Mouse (Mus musculus) left cerebral cortex, postnatal 14 days (tissue): ENCODE results near the gene Eci1. TPM values are rescaled to one million over a fixed set of nuclear protein-coding genes. Genes with fewer than 3 reads are reported as not detected.

Experiments used
- DNase-seq, 2 experiments: peaks; one replicate each; pipeline ENCODE4 v3.0.0; 2021 to 2022; ENCODE audit warnings: low spot score in 2 of 2, mixed read lengths in 1 of 2
- intact Hi-C: fragments of 180-260 bp; cut with DNase I; formaldehyde crosslinking; loops from one replicate; pipeline ENCODE4 v1.15.1; 2025
- total RNA-seq, 2 experiments: library from RNA; stranded (reverse); gene quantifications; 2 replicates each; pipeline ENCODE4 v1.2.3; 2021

The Eci1 gene
- total RNA-seq, 2 experiments from 2014 or later = 22.3 to 22.4 TPM

GRCm38 (mm10) chr17:24469336-24469909, 43.0 kb downstream of the Eci1 start:
- no peak for DNase-seq
- intact Hi-C loops = no loop called here

DNA sequence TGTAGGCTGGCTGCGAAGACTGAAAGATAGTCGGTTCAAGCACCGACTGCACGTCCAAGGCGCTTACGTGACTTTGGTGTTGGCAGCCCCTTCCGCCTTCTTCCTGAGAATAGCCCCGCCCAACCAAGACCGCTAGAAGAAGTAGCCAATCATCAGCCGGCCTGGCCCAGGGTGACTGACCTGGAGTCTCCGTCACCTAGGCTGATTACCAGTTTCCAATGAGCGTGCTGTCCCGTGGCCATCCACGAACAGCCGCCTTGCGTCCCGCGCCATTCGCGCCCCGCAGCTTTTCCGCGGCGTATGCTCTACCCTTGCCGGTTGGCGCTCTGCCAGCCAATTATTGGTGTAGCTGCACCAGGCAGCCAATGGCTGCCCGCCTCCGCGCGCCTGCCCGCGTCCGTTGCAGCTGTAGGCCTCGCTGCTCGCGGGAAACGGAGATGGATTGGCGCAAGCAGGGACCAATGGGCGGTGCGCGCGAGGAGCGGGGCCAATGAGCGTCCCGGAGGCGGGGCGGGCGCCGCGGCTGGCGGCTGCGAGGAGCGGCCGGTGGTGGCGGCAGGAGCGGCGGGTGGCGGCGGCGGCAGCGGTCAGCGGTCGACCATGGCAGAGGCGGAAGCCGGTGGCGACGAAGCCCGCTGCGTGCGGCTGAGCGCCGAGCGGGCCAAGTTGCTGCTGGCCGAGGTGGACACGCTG, 43.6 kb downstream of the Eci1 start, which contains the start of the genes E4f1 and Pgp:
Gene E4f1 (minus strand): TSS at position 404 of the 693 bp plus-strand sequence.
Gene Pgp (plus strand): TSS at position 483 of the 693 bp plus-strand sequence.
- DNase-seq = peak; percentile 99 to 100
- intact Hi-C loops = no loop called here

DNA sequence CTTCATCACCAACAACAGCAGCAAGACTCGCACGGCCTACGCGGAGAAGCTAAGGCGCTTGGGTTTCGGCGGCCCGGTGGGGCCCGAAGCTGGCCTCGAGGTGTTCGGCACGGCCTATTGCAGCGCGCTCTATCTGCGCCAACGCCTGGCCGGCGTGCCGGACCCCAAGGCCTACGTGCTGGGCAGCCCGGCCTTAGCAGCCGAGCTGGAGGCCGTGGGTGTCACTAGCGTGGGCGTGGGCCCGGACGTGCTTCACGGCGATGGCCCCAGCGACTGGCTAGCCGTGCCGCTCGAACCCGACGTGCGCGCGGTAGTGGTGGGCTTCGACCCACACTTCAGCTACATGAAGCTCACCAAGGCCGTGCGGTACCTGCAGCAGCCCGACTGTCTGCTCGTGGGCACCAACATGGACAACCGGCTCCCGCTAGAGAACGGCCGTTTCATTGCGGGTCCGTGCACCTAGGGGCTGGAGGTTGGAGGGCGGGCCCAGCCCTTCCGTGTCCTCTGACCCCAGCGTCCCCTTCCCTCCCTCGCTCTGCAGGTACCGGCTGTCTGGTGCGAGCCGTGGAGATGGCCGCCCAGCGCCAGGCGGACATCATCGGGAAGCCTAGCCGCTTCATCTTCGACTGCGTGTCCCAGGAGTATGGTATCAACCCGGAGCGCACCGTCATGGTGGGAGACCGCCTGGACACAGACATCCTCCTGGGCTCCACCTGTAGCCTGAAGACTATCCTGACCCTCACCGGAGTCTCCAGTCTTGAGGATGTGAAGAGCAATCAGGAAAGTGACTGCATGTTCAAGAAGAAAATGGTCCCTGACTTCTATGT, 44.5 kb downstream of the Eci1 start:
- no peak for DNase-seq
- intact Hi-C loops = no loop called here

- intact Hi-C loops = no loop called here
- DNase-seq = no peak
Observed at GRCm38 (mm10) chr17:24472512-24472911, 46.1 kb downstream of the Eci1 start.

DNA sequence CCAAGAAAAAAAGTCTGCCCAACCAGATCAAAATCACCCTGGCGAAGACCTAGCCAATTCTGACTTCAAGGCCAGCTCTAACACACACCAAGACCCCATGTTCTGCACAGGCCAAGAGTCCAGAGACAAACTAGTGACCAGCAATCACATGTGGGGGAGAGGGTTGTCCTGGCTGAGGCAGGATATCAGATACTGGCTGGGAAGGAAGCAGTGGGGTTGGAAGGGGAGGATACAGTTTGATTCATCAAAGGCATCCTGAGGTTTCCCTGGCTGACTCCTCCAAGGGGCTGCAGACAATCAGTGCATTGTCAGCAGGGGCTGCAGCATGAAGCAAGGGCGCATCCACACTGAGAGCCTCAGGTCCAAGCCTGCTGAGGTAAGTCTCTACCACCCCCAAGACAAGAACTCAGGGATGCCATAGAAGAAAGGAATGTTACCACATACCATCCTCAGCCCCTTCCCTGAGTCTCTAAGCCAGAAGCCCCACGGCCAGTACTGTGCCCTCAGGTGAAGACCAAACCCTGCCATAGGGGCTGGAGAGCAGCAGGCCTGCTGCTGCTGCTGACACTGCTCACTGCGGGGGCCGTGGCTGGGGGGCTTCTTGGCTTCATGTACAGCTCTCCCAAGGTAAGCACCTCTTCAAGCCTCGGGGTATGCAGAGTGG, 47.3 kb downstream of the Eci1 start, which contains the start of gene Bricd5:
Gene Bricd5 (plus strand): TSS at position 273 of the 664 bp plus-strand sequence.
- DNase-seq = no peak
- intact Hi-C loops = no loop called here

GRCm38 (mm10) chr17:24474557-24474956, 48.1 kb downstream of the Eci1 start:
- intact Hi-C loops = no loop called here
- peak; percentile 59 to 69 for DNase-seq

GRCm38 (mm10) chr17:24475586-24475985, 49.1 kb downstream of the Eci1 start:
- no peak for DNase-seq
- intact Hi-C loops = loop anchor here (5.0 kb wide), 1 partner anchor 37 kb away; no protein-coding TSS in a partner anchor

DNA sequence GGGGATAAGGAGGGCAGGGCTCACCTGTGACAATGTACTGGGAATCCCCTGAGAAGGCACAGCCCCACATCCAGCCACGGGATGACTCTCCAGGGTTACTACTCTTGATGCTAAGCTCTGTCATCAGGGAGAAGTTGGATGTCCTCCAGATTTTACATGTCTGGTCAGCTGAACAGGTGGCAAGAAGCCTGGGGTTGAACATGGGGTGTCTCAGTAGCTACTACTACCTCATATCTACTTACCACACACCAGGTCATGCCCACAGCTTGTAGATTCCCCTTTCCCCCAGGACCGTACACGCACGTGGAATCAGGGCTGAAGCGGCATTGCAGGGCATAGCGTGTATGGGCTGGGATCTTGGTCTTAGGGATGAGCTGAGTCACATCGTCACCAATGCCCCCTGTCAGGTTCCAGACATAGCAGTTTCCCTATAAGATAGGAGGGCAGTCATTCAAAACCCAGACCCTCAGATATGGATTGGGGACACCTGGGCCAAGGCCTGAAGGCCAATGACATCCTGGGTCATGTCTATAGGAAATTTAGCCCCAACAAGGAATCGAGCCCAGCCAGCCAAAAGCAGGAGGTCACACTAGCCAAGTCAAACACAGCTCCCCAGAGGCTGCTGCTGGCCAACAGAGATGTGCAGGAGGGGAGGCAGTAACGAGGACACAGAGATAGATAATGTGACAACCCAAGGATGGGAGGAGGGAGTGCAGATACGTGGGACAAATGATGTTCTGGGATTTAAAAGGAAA, 49.8 kb downstream of the Eci1 start:
- no peak for DNase-seq
- intact Hi-C loops = loop anchor here (5.0 kb wide), 1 partner anchor 36 kb away; no protein-coding TSS in a partner anchor

DNA sequence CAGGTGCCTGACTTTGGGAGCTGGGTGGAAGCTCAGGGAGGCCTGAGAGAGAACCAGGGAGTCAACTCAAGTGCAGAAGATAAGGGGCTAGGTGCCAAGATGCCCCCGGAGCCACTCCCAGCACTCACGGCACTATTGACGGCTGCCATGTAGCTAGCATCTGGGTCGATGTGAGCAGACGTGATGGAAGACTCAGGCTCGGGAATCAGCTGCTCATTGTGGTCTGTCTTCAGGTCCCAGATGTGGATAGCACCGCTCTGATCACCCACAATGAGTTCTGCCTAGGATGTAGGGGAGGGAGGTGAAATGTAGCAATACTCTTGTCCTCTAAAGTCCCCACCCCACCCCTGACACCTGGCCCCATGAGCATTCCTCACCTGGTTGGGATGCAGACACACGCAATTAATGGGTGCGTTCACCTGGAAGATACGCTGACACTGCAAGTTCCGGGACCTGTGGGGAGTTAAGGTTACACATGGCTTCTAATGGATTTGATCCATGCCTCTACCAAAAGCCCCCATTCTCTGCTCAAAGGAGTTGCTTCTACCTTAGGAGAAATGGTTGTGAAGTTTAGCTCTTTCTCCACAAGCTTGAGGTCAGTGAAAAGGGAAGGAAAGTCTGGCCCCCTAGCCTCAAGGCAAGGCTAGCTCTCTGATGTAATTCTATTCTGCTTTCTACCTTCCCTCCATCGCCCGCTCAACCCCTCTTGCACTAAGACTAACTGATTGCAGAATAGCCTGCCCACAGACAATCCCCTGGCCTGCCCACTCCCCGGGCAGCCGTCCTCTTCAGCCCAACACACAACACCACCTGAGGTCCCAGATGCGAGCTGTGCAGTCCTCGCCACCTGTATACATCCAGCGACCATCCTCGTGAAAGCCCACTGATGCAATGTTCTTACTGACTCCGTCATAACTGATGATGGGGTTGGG, 50.9 kb downstream of the Eci1 start:
- intact Hi-C loops = loop anchor here (5.0 kb wide), 1 partner anchor 35 kb away; no protein-coding TSS in a partner anchor
- DNase-seq = no peak

DNA sequence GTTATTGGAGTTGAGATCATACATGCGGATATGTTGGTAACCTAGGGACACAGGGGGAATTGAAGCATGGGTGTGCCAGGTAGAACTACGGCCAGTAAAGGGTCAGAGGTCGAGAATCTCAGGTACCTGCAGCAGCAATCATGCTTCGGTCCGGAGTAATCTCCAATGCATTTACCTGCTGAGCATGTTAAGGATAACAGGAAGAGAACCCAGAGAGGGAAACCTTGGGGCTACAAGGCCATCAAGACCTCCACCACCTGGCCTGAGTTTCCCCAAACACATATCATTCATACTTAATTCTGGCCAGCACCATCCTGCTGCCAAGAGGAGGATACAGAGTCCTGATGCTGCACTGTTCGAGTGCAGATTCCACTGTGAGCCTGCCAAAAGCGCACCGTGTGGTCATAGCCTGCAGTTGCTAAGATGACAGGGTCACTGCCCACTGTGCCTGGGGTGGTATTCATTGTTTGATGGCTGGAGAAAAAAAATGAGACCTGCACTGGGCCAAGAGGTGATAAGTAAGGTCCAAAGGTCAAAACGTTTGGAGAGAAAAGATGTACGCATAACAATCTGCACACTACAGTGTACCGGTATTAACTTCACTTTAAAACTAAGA, 51.7 kb downstream of the Eci1 start:
- no peak for DNase-seq
- intact Hi-C loops = loop anchor here (5.0 kb wide), 1 partner anchor 34 kb away; no protein-coding TSS in a partner anchor

- intact Hi-C loops = loop anchor here (5.0 kb wide), 1 partner anchor 33 kb away; no protein-coding TSS in a partner anchor
- DNase-seq = peak; percentile 97
Observed at GRCm38 (mm10) chr17:24478663-24479380, 52.4 kb downstream of the Eci1 start, which contains the start of gene Mlst8. TSS of gene Mlst8 (minus strand) at chr17:24479078.

DNA sequence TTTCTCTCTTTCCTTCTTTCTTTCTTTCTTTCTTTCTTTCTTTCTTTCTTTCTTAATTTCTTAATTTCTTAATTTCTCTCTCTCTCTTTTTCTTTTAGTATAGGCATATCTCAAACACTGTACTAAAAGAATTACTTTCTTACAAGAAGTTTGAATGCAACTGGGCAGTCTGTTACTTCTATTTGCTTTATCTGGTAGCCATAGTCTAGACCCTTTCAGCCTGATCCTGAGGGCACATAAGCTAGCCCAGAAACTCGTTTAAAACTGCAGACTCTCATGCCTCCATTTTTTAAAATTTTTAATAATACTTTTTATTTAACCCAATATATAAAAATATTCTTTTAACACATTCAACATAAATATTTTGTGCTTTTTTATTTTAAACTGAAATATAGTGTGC, 53.0 kb downstream of the Eci1 start:
- intact Hi-C loops = loop anchor here (5.0 kb wide), 1 partner anchor 33 kb away; no protein-coding TSS in a partner anchor
- DNase-seq = no peak

DNA sequence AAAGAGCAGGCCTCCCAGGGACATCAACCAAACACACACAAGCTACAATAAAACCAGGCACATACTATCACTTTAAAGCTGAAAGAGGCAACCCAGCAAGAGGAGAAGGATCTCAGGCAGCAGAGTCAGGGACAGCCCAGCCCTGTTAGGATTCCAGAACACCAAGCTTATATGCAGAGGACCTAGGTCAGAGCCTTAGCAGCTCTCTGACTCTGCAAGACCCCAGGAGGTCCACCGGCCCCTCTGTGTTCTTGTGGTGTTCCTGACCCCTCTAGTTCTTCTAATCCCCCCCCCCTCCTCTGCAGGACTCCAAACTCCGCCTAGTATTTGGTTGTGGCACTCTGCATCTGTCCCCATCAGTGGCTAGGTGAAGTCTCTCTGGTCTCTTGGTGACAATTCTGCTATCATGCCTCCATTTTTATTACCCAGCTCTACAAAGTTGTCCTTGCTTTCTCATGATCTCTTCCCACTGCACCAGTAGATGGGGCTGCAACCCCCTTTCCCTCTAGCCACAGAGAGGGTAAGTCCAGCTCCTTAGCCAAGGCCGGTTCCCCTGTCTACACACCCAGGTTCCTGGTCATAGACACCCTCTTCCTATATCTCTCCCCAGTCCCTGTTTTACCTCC, 53.9 kb downstream of the Eci1 start:
- intact Hi-C loops = no loop called here
- no peak for DNase-seq

DNA sequence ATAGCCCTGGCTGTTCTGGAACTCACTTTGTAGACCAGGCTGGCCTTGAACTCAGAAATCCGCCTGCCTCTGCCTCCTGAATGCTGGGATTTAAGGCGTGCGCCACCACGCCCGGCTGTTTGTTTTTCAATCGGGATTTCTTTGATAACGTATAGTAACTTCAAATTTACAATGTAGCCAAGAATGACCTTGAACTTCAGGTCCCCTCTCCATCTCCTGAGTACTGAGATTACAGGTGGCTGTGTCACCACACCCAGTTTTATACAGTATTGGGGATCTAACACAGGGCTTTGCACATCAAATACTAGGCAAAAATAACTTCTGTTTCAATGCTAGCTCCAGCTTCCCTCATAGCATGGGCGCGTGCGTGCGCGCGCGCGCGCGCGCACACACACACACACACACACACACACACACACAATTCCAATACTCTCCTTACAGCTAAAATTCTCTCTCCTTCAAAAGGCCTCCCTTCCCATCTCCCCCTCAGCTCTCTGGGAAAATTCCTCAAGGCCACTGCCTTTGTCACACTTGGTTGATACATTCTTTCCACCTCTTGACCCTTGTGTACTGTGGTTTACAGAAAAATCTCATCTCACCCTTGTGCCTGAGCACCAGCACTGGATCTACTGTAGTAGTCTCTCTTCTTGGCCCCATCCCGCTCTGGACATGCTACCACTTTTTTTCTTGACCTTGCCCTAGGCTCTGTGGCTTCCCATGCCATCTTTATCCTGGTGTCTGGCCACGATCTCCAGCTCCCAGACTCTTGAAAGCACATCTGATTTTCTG, 54.8 kb downstream of the Eci1 start:
- DNase-seq = no peak
- intact Hi-C loops = no loop called here

GRCm38 (mm10) chr17:24483495-24483894, 57.1 kb downstream of the Eci1 start:
- intact Hi-C loops = no loop called here
- DNase-seq = no peak
